In the genomic region with DNA sequence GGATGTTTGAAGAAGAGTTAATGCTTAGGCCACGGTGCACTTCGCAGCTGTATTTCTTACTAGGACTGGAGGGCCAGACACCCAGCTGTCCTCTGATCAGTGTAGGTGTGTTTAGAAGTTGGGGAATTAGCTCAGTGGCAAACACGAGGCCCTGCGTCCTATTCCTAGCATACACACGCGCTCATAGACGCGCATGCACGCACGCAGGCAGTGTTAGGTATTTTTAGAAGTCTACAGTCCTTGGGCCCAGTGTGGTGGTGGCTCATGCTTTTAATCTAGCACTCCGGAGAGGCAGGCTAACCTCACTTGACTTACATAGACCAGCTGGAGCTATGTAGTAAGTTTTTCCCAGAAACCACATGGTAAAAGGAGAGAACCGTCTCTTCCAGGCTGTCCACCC, we compare ENCODE assay signal across 8 mouse cellular contexts. TPM values are rescaled to one million over a fixed set of nuclear protein-coding genes. Genes with fewer than 3 reads are reported as not detected.
A peak's percentile ranks its signal among the peaks of the same experiment; 100 is the strongest.
DNase-seq lines count a peak whose midpoint lies in the region; ATAC-seq lines count a peak whose summit lies in the region.

No protein-coding gene starts in this region.

- H3K9me3 ChIP-seq in heart, embryonic 12.5 days (replicated peaks): no peaks in the 10 kb centered on the region

- 7% methylated on average over 12 of the region's 12 CpGs for WGBS in heart, embryonic 12.5 days

- peak; percentile 46 to 67 for DNase-seq in layer of hippocampus, adult 18-20 months (ENCODE audit: low spot score in 2 of 2)
- no peak for DNase-seq in layer of hippocampus, postnatal 36 days
- peak; percentile 45 for DNase-seq in layer of hippocampus, adult 9-10 months (ENCODE audit: low spot score)
- peak; percentile 21 for DNase-seq in lung, postnatal 14 days
- DNase-seq in right cerebral cortex, postnatal 36 days (ENCODE audit: low spot score in 2 of 2): peak; percentile 72 to 79
- DNase-seq in B cell, adult 2 months: no peak

- H3K27me3 ChIP-seq in heart, embryonic 12.5 days (replicated peaks): no peaks in the 10 kb centered on the region

- peak overlapping the region; percentile 92 for H3K9ac ChIP-seq in heart, embryonic 12.5 days

- H3K4me1 ChIP-seq in brown adipose tissue, adult 24 weeks (ENCODE audit: control insufficient read depth, insufficient read depth, insufficient read length, low read length): peaks cover 13% of the 10 kb centered on the region
- peaks cover 25% of the 10 kb centered on the region for H3K4me1 ChIP-seq in heart, embryonic 12.5 days (replicated peaks)

- H3K4me2 ChIP-seq in heart, embryonic 12.5 days: peak overlapping the region; percentile 86

- peak; percentile 22 for ATAC-seq in heart, embryonic 12.5 days (ENCODE audit: insufficient number of reproducible peaks, low FRiP score)

- peak overlapping the region; percentile 91 for H3K4me3 ChIP-seq in brown adipose tissue, adult 24 weeks (ENCODE audit: insufficient read depth, low read depth, low read length)
- peak overlapping the region; percentile 87 for H3K4me3 ChIP-seq in heart, embryonic 12.5 days

- peaks cover 31% of the 10 kb centered on the region for H3K36me3 ChIP-seq in heart, embryonic 12.5 days

- H3K27ac ChIP-seq in brown adipose tissue, adult 24 weeks (replicated peaks; ENCODE audit: low read depth, low read length): peak overlapping the region; percentile 91
- H3K27ac ChIP-seq in heart, embryonic 12.5 days (ENCODE audit: poor library complexity, severe bottlenecking): peak overlapping the region; percentile 98

RNA-seq across cellular contexts. Expression of a gene that starts 0.6 kb away (rescaled TPM):
- total RNA-seq in layer of hippocampus, adult 18-20 months (2021): 10 to 100 TPM; 25.9 to 26.8 TPM
- 10 to 100 TPM; 23.8 to 29.7 TPM for total RNA-seq in layer of hippocampus, postnatal 36 days (2021)
- 6.2 and 6.9 TPM in 2 replicates for polyA plus RNA-seq in brown adipose tissue, adult 24 weeks (2012; ENCODE audit: insufficient read depth, insufficient read length, missing spikeins)
- 11.4 and 12.2 TPM in 2 replicates for polyA plus RNA-seq in heart, embryonic 12.5 days (2016; fragmentation: Nextera tagmentation; extraction: Ambion mirVana)

RNA-seq across cellular contexts. Expression of a gene that starts 28.4 kb away (rescaled TPM):
- 1 to 10 TPM; 1.5 to 1.6 TPM for total RNA-seq in layer of hippocampus, adult 18-20 months (2021)
- total RNA-seq in layer of hippocampus, postnatal 36 days (2021): 1 to 10 TPM; 2.0 to 2.9 TPM
- polyA plus RNA-seq in brown adipose tissue, adult 24 weeks (2012; ENCODE audit: insufficient read depth, insufficient read length, missing spikeins): 5.8 and 6.9 TPM in 2 replicates
- 0.42 TPM in 2 replicates for polyA plus RNA-seq in heart, embryonic 12.5 days (2016; fragmentation: Nextera tagmentation; extraction: Ambion mirVana)

RNA-seq across cellular contexts. Expression of a gene that starts 33.0 kb away (rescaled TPM):
- total RNA-seq in layer of hippocampus, adult 18-20 months (2021): 10 to 100 TPM; 41.9 to 45.2 TPM
- total RNA-seq in layer of hippocampus, postnatal 36 days (2021): 10 to 100 TPM; 41.2 to 44.1 TPM
- polyA plus RNA-seq in brown adipose tissue, adult 24 weeks (2012; ENCODE audit: insufficient read depth, insufficient read length, missing spikeins): 21.6 and 25.6 TPM in 2 replicates
- 52.1 and 53.1 TPM in 2 replicates for polyA plus RNA-seq in heart, embryonic 12.5 days (2016; fragmentation: Nextera tagmentation; extraction: Ambion mirVana)

RNA-seq across cellular contexts. Expression of a gene that starts 48.5 kb away (rescaled TPM):
- total RNA-seq in layer of hippocampus, adult 18-20 months (2021): 100 to 1,000 TPM; 396 to 408 TPM
- 100 to 1,000 TPM; 398 to 404 TPM for total RNA-seq in layer of hippocampus, postnatal 36 days (2021)
- 1.2 and 1.3 TPM in 2 replicates for polyA plus RNA-seq in brown adipose tissue, adult 24 weeks (2012; ENCODE audit: insufficient read depth, insufficient read length, missing spikeins)
- polyA plus RNA-seq in heart, embryonic 12.5 days (2016; fragmentation: Nextera tagmentation; extraction: Ambion mirVana): 0.82 and 1.3 TPM in 2 replicates

RNA-seq across cellular contexts. Expression of a gene that starts 54.6 kb away (rescaled TPM):
- total RNA-seq in layer of hippocampus, adult 18-20 months (2021): 10 to 100 TPM; 77.0 to 77.9 TPM
- total RNA-seq in layer of hippocampus, postnatal 36 days (2021): 10 to 100 TPM; 66.9 to 70.7 TPM
- polyA plus RNA-seq in brown adipose tissue, adult 24 weeks (2012; ENCODE audit: insufficient read depth, insufficient read length, missing spikeins): 59.0 and 82.5 TPM in 2 replicates
- polyA plus RNA-seq in heart, embryonic 12.5 days (2016; fragmentation: Nextera tagmentation; extraction: Ambion mirVana): 9.7 and 9.9 TPM in 2 replicates

Comparison
In these comparisons a context has a peak if more than half of its experiments do, and no peak if none do; other contexts are left out.
1. DNase-seq: peak in layer of hippocampus, adult 18-20 months (2 of 2), layer of hippocampus, adult 9-10 months (single experiment), lung, postnatal 14 days (single experiment) and right cerebral cortex, postnatal 36 days (2 of 2); none in layer of hippocampus, postnatal 36 days (0 of 2) and B cell, adult 2 months (0 of 2).